Mouse (Mus musculus) liver, adult 2 months (tissue): ENCODE measurements around the gene Tecrl.

ENCODE experiments used
- CTCF ChIP-seq: fragments of 200-500 bp; IDR thresholded peaks from 2 replicates; pipeline ENCODE4 v1.5.1; 2011; ENCODE audit warnings: low read depth, low read length, control low read depth
- POLR2A ChIP-seq: fragments of 200-500 bp; IDR thresholded peaks from 2 replicates; pipeline ENCODE4 v1.6.1; 2011; ENCODE audit warnings: low read length, control low read depth; ENCODE audit not compliant: insufficient read depth; ENCODE audit errors: extremely low read depth

- TF ChIP-seq CTCF (no peak), POLR2A (no peak)
Observed at GRCm38 (mm10) chr5:83339144-83339543, 15.9 kb downstream of the Tecrl start.
